Mouse (Mus musculus): ENCODE results near the gene Ano1. TPM values are rescaled to one million over a fixed set of nuclear protein-coding genes. Genes with fewer than 3 reads are reported as not detected.

The Ano1 gene
- total and polyA plus RNA-seq, 3 experiments = 0.04 TPM; not detected in 2

DNA sequence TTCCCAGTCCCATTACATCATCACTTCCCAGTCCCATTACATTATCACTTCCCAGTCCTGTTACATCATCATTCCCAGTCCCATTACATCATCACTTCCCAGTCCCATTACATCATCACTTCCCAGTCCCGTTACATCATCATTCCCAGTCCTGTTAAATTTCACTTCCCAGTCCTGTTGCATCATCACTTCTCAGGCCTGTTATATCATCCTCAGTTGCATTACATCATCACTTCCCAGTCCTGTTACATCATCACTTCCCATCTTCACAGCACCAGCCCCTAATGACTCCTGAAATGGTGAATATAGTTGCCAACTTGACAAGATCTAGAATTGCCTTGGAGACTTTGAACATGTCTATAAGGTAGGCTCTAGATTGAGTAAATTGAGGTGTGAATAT is 17.1 kb upstream of the Ano1 start:
- Histone ChIP-seq H3K27ac (ENCODE audit: control insufficient read depth, low read depth, low read length) (no peak overlapping the region), H3K9ac (ENCODE audit: control insufficient read depth, low read depth, low read length, poor library complexity, severe bottlenecking) (no peak overlapping the region), H3K4me3 (ENCODE audit: control insufficient read depth in 1 of 2, insufficient read depth in 1 of 2, low read depth in 2 of 2, low read length in 2 of 2) (no peak overlapping the region), H3K27me3 (ENCODE audit: control insufficient read depth in 1 of 2, insufficient read depth in 2 of 2, low read length in 2 of 2) (no peaks in the 10 kb centered on the region), H3K79me2 (ENCODE audit: control insufficient read depth, insufficient read depth, low read length, poor library complexity) (no peaks in the 10 kb centered on the region), H3K9me3 (replicated peaks; ENCODE audit: insufficient read depth, low read length) (no peaks in the 10 kb centered on the region), H3K4me1 (ENCODE audit: control insufficient read depth in 1 of 2, insufficient read depth in 2 of 2, low read length in 2 of 2) (no peaks in the 10 kb centered on the region), H3K36me3 (ENCODE audit: control insufficient read depth in 1 of 2, insufficient read depth in 2 of 2, low read length in 2 of 2) (no peaks in the 10 kb centered on the region)
- DNase-seq (ENCODE audit: low read depth, low spot score) = no peak
- no peak for TF ChIP-seq CHD2 (IDR thresholded peaks at IDR 0.05; ENCODE audit: low read length)
- no peak for TF ChIP-seq TCF12 (IDR thresholded peaks at IDR 0.05; ENCODE audit: low read depth, low read length)
- no peak for TF ChIP-seq TBP (IDR thresholded peaks at IDR 0.05; ENCODE audit: low read depth, low read length)
- TF ChIP-seq MAZ (IDR thresholded peaks at IDR 0.05; ENCODE audit: low read depth, low read length) = no peak
- no peak for TF ChIP-seq CHD1 (IDR thresholded peaks at IDR 0.05; ENCODE audit: low read depth, low read length)
- no peak for TF ChIP-seq SIN3A (IDR thresholded peaks at IDR 0.05; ENCODE audit: low read length)
- no peak for TF ChIP-seq HCFC1 (IDR thresholded peaks at IDR 0.05; ENCODE audit: low read depth, low read length)
- TF ChIP-seq CTCF (IDR thresholded peaks at IDR 0.05 in 2 of 3, conservative IDR thresholded peaks at IDR 0.05 in 1 of 3; ENCODE audit: control insufficient read depth in 1 of 3, insufficient read depth in 1 of 3, low read depth in 2 of 3, low read length in 3 of 3, poor library complexity in 1 of 3, severe bottlenecking in 1 of 3) = no peak
- TF ChIP-seq UBTF (IDR thresholded peaks at IDR 0.05; ENCODE audit: borderline replicate concordance, insufficient read depth, low read depth, low read length) = no peak
- no peak for TF ChIP-seq EP300 (IDR thresholded peaks at IDR 0.05; ENCODE audit: low read depth in 1 of 2, low read length in 2 of 2)
- no peak for TF ChIP-seq ZC3H11A (IDR thresholded peaks at IDR 0.05; ENCODE audit: low read depth, low read length)
- TF ChIP-seq POLR2AphosphoS5 (IDR thresholded peaks at IDR 0.05; ENCODE audit: borderline replicate concordance, low read depth, low read length) = no peak
- TF ChIP-seq ELF1 (IDR thresholded peaks at IDR 0.05; ENCODE audit: low read depth, low read length) = no peak

DNA sequence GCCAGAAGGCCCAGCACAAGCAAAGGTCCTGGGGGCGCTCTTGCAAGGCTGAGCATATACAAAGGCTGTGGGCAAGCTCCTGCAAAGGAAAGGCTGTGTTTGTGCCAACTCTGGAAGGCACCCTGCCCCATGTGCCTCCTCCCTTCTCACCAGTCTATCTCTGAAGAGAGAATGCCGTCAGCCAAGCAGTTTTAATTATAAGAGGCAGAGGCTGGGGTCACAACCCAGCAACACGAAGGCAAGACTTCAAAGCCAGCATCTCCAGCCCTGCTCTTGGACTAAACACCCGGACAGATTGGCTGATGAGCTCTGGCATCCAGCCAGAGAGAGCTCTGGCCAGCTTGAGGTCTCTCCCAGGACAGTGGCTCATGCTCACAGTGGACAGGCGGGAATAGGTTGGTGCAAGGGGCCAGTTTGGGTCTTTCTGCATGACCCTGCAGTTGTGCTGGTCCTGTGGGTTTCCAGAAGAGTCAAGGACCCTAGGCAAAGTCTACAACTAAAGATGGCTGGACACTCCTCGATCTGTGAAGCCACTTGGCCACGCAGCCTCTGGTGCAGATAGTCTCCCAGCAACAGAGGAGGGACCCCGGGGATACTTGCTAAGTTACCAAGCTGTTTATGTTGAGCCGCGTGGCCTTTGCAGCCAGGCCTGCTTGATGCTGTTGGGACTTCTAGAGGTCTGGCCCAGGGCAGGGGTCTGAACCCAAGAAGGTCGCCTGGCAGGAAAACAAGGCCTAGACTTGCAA is 12.9 kb upstream of the Ano1 start:
- TF ChIP-seq MAFK (IDR thresholded peaks at IDR 0.05; ENCODE audit: borderline replicate concordance, low read depth, low read length) = no peak
- no peak for TF ChIP-seq POLR2AphosphoS5 (IDR thresholded peaks at IDR 0.05; ENCODE audit: borderline replicate concordance, low read depth, low read length)
- no peak for TF ChIP-seq BHLHE40 (IDR thresholded peaks at IDR 0.05; ENCODE audit: borderline replicate concordance, low read depth, low read length)
- TF ChIP-seq CHD2 (IDR thresholded peaks at IDR 0.05; ENCODE audit: low read length) = no peak
- no peak overlapping the region for H3K27ac ChIP-seq (ENCODE audit: control insufficient read depth, low read depth, low read length)
- no peak overlapping the region for H3K9ac ChIP-seq (ENCODE audit: control insufficient read depth, low read depth, low read length, poor library complexity, severe bottlenecking)
- no peaks in the 10 kb centered on the region for H3K4me1 ChIP-seq (ENCODE audit: control insufficient read depth in 1 of 2, insufficient read depth in 2 of 2, low read length in 2 of 2)
- DNase-seq (ENCODE audit: low read depth, low spot score) = no peak
- no peaks in the 10 kb centered on the region for H3K9me3 ChIP-seq (replicated peaks; ENCODE audit: insufficient read depth, low read length)
- no peaks in the 10 kb centered on the region for H3K79me2 ChIP-seq (ENCODE audit: control insufficient read depth, insufficient read depth, low read length, poor library complexity)
- H3K27me3 ChIP-seq (ENCODE audit: control insufficient read depth in 1 of 2, insufficient read depth in 2 of 2, low read length in 2 of 2) = no peaks in the 10 kb centered on the region
- no peak overlapping the region for H3K4me3 ChIP-seq (ENCODE audit: control insufficient read depth in 1 of 2, insufficient read depth in 1 of 2, low read depth in 2 of 2, low read length in 2 of 2)
- H3K36me3 ChIP-seq (ENCODE audit: control insufficient read depth in 1 of 2, insufficient read depth in 2 of 2, low read length in 2 of 2) = no peaks in the 10 kb centered on the region
